Mouse (Mus musculus) CH12.LX (cell line): ENCODE results near the gene Mmp27. TPM values are rescaled to one million over a fixed set of nuclear protein-coding genes. Genes with fewer than 3 reads are reported as not detected.

ENCODE experiments used
- DNase-seq: peaks from one replicate; pipeline ENCODE4 v3.0.0-alpha.2; 2013; ENCODE audit errors: extremely low read depth
- H3K27ac ChIP-seq: 2 replicates; pipeline ENCODE4 v1.5.1; 2012; ENCODE audit warnings: low read depth, mild to moderate bottlenecking, control low read depth, moderate library complexity; ENCODE audit not compliant: insufficient read depth
- H3K27me3 ChIP-seq: replicated peaks from 2 replicates; pipeline ENCODE3; 2012; ENCODE audit warnings: inconsistent platforms
- H3K36me3 ChIP-seq, 2 experiments: replicated peaks in 1 of 2; 2 replicates each; pipeline versions ENCODE3 to v1.6.1; 2012; ENCODE audit warnings: inconsistent platforms in 1 of 2, low read length in 1 of 2, mild to moderate bottlenecking in 1 of 2, mixed read lengths in 1 of 2, moderate library complexity in 1 of 2; ENCODE audit not compliant: control insufficient read depth in 1 of 2, insufficient read depth in 1 of 2
- H3K4me1 ChIP-seq, 2 experiments: 2 replicates each; pipeline ENCODE4 v1.6.1; 2012; ENCODE audit warnings: inconsistent platforms in 1 of 2, moderate library complexity in 1 of 2; ENCODE audit not compliant: insufficient read depth in 2 of 2, control insufficient read depth in 1 of 2
- H3K4me2 ChIP-seq: 2 replicates; pipeline ENCODE4 v1.6.1; 2012; ENCODE audit warnings: low read depth, mild to moderate bottlenecking, control low read depth; ENCODE audit not compliant: poor library complexity, insufficient read depth, severe bottlenecking
- H3K4me3 ChIP-seq, 3 experiments: fragments of 150-350 bp in 1 of 3; sonication (generic) in 1 of 3; replicated peaks in 1 of 3; 2 replicates each; pipeline versions ENCODE3 to v1.5.1; 2011 to 2012; ENCODE audit warnings: low read depth in 2 of 3, low read length in 2 of 3, mild to moderate bottlenecking in 2 of 3, moderate library complexity in 2 of 3, control low read depth in 1 of 3, improper control_type of control experiment in 1 of 3, inconsistent platforms in 1 of 3, mixed read lengths in 1 of 3; ENCODE audit not compliant: poor library complexity in 1 of 3
- H3K79me2 ChIP-seq: replicated peaks from 2 replicates; pipeline ENCODE4 v1.6.1; 2012; ENCODE audit warnings: mild to moderate bottlenecking, moderate library complexity; ENCODE audit not compliant: control insufficient read depth, poor library complexity, insufficient read depth, severe bottlenecking; ENCODE audit errors: extremely low read depth
- H3K9ac ChIP-seq: 2 replicates; pipeline ENCODE4 v1.6.1; 2012; ENCODE audit warnings: low read depth, mild to moderate bottlenecking, control low read depth, moderate library complexity; ENCODE audit not compliant: insufficient read depth
- H3K9me3 ChIP-seq: replicated peaks from 2 replicates; pipeline ENCODE3; 2012; ENCODE audit warnings: low read length, inconsistent platforms, mixed read lengths
- CTCF ChIP-seq, 2 experiments: IDR thresholded peaks in 1 of 2; conservative IDR thresholded peaks in 1 of 2; 2 replicates each; pipeline ENCODE4 v1.5.1; 2011 to 2012; ENCODE audit warnings: low read depth in 2 of 2, low read length in 2 of 2, improper control_type of control experiment in 1 of 2, inconsistent platforms in 1 of 2, mild to moderate bottlenecking in 1 of 2, moderate library complexity in 1 of 2
- E2F4 ChIP-seq: IDR thresholded peaks from 2 replicates; pipeline ENCODE4 v1.6.1; 2011; ENCODE audit warnings: low read depth, low read length, improper control_type of control experiment; ENCODE audit not compliant: insufficient replicate concordance
- ELF1 ChIP-seq: IDR thresholded peaks from 2 replicates; pipeline ENCODE4 v1.6.1; 2014; ENCODE audit warnings: low read depth, mild to moderate bottlenecking, inconsistent platforms, low read length, improper control_type of control experiment
- IRF4 ChIP-seq: IDR thresholded peaks from 2 replicates; pipeline ENCODE4 v1.6.1; 2014; ENCODE audit warnings: low read depth, mild to moderate bottlenecking, inconsistent platforms, low read length, improper control_type of control experiment
- JUN ChIP-seq: IDR thresholded peaks from 2 replicates; pipeline ENCODE4 v1.6.1; 2011; ENCODE audit warnings: low read depth, mild to moderate bottlenecking, low read length, improper control_type of control experiment, moderate library complexity; ENCODE audit not compliant: insufficient read depth
- JUND ChIP-seq: conservative IDR thresholded peaks from 2 replicates; pipeline ENCODE4 v1.6.1; 2011; ENCODE audit warnings: low read depth, low read length, improper control_type of control experiment
- KAT2A ChIP-seq: IDR thresholded peaks from 2 replicates; pipeline ENCODE4 v1.6.1; 2012; ENCODE audit warnings: low read length, improper control_type of control experiment, inconsistent platforms; ENCODE audit not compliant: insufficient replicate concordance
- MAFK ChIP-seq: IDR thresholded peaks from 2 replicates; pipeline ENCODE4 v1.6.1; 2011; ENCODE audit warnings: low read length, improper control_type of control experiment; ENCODE audit not compliant: insufficient replicate concordance
- MAX ChIP-seq: IDR thresholded peaks from 2 replicates; pipeline ENCODE4 v1.6.1; 2011; ENCODE audit warnings: low read length, improper control_type of control experiment
- MEF2A ChIP-seq: IDR thresholded peaks from 2 replicates; pipeline ENCODE4 v1.6.1; 2014; ENCODE audit warnings: low read depth, mild to moderate bottlenecking, inconsistent platforms, low read length, improper control_type of control experiment, borderline replicate concordance
- NELFE ChIP-seq: IDR thresholded peaks from 2 replicates; pipeline ENCODE4 v1.6.1; 2011; ENCODE audit warnings: low read depth, low read length, improper control_type of control experiment
- NRF1 ChIP-seq: IDR thresholded peaks from 2 replicates; pipeline ENCODE4 v1.6.1; 2014; ENCODE audit warnings: low read depth, mild to moderate bottlenecking, inconsistent platforms, low read length, improper control_type of control experiment, moderate library complexity
- PAX5 ChIP-seq: IDR thresholded peaks from 2 replicates; pipeline ENCODE4 v1.6.1; 2012; ENCODE audit warnings: low read length, inconsistent platforms, mixed read lengths
- POLR2A ChIP-seq: IDR thresholded peaks from 2 replicates; pipeline ENCODE4 v1.6.1; 2011; ENCODE audit warnings: low read depth, mild to moderate bottlenecking, improper control_type of control experiment, low read length
- RAD21 ChIP-seq: IDR thresholded peaks from 2 replicates; pipeline ENCODE4 v1.6.1; 2011; ENCODE audit warnings: low read depth, mild to moderate bottlenecking, low read length, improper control_type of control experiment, moderate library complexity
- RCOR1 ChIP-seq: conservative IDR thresholded peaks from 2 replicates; pipeline ENCODE4 v1.6.1; 2012; ENCODE audit warnings: low read depth, mild to moderate bottlenecking, inconsistent platforms, low read length, improper control_type of control experiment
- SMC3 ChIP-seq: IDR thresholded peaks from 2 replicates; pipeline ENCODE4 v1.6.1; 2011; ENCODE audit warnings: low read depth, low read length, improper control_type of control experiment
- TBP ChIP-seq: conservative IDR thresholded peaks from 2 replicates; pipeline ENCODE4 v1.6.1; 2011; ENCODE audit warnings: low read depth, low read length, improper control_type of control experiment
- TCF12 ChIP-seq: IDR thresholded peaks from 2 replicates; pipeline ENCODE4 v1.6.1; 2014; ENCODE audit warnings: low read depth, mild to moderate bottlenecking, inconsistent platforms, low read length, improper control_type of control experiment
- USF1 ChIP-seq: IDR thresholded peaks from 2 replicates; pipeline ENCODE4 v1.6.1; 2014; ENCODE audit warnings: low read depth, mild to moderate bottlenecking, inconsistent platforms, low read length, improper control_type of control experiment
- USF2 ChIP-seq: conservative IDR thresholded peaks from 2 replicates; pipeline ENCODE4 v1.6.1; 2011; ENCODE audit warnings: low read depth, low read length, improper control_type of control experiment
- ZC3H11A ChIP-seq: IDR thresholded peaks from 2 replicates; pipeline ENCODE4 v1.6.1; 2012; ENCODE audit warnings: low read depth, mild to moderate bottlenecking, inconsistent platforms, low read length, improper control_type of control experiment
- ZKSCAN1 ChIP-seq: IDR thresholded peaks from 2 replicates; pipeline ENCODE4 v1.6.1; 2012; ENCODE audit warnings: low read depth, inconsistent platforms, low read length, improper control_type of control experiment, borderline replicate concordance
- ZMIZ1 ChIP-seq: IDR thresholded peaks from 2 replicates; pipeline ENCODE4 v1.6.1; 2012; ENCODE audit warnings: low read depth, mild to moderate bottlenecking, inconsistent platforms, low read length, improper control_type of control experiment
- ZNF384 ChIP-seq: IDR thresholded peaks from 2 replicates; pipeline ENCODE4 v1.6.1; 2012; ENCODE audit warnings: low read depth, low read length, improper control_type of control experiment, inconsistent platforms
- dilution Hi-C: fragments of 300-500 bp; cut with MboI; formaldehyde crosslinking; loops from 2 replicates; pipeline ENCODE4 v1.14.3; 2020; ENCODE audit warnings: low sequenced_read_pairs; ENCODE audit not compliant: extremely low pct_unique_long_range_greater_than_20kb, extremely low pct_ligation_motif_present
- in situ Hi-C: fragments of 300-500 bp; cut with MboI; formaldehyde crosslinking; loops from 3 replicates; pipeline ENCODE4 v1.14.3; 2019; ENCODE audit warnings: low sequenced_read_pairs, low pct_ligation_motif_present, low pct_unique_long_range_greater_than_20kb, mixed read lengths
- polyA plus RNA-seq: library from polyadenylated mRNA; unstranded; fragments of >175 nt; gene quantifications from 2 replicates; pipeline ENCODE4 v1.2.1, GENCODE M21; 2012; ENCODE audit warnings: low read depth; ENCODE audit not compliant: insufficient read length
- total RNA-seq, 2 experiments: library from RNA; depleted of rRNA; stranded (reverse); fragments of 300-350 nt in 1 of 2; fragments of >200 nt in 1 of 2; gene quantifications; 2 replicates each; pipeline ENCODE4 v1.2.3; 2012 to 2014

The Mmp27 gene
- total and polyA plus RNA-seq, 3 experiments, result not detected

DNA sequence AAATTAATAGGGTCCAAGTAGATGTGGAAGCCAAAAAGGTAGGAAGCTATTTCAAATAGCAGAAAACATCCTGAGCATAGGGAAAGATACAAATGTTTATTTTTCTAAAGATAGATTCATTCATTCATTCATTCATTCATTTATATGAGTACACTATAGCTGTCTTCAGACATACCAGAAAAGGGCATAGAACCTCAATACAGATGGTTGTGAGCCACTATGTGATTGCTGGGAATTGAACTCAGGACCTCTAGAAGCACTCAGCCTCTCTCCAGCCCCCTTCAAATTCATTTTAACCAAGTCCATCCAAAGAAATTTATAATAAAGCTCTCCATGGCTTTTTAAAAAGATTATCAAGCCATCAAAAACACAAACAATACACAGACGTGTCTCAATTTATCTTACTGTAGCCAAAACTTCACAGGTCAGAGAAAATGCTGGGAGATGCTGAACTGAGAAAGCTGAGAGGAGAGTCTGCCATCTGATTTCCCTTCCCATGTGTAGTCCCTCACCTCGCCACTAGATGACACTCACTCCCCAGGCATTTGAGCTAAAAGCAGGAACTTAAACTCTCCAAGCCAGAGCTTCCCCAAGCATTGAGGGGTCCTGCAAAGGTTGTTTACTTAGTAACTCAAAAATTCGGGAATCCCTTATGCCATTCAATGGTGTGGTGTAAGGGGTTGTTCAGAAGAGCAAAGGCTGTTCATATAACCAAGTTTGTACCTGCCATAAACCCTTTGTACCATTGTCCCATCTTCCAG lies 32.0 kb downstream of the Mmp27 start:
- Histone ChIP-seq H3K27me3 (no peaks in the 10 kb centered on the region), H3K4me3 (no peak overlapping the region), H3K9ac (no peak overlapping the region), H3K4me1 (no peaks in the 10 kb centered on the region), H3K79me2 (no peaks in the 10 kb centered on the region), H3K36me3 (no peaks in the 10 kb centered on the region), H3K4me2 (no peak overlapping the region), H3K27ac (no peak overlapping the region), H3K9me3 (no peaks in the 10 kb centered on the region)
- dilution Hi-C loops, result no loop called here
- peak; percentile 70 for DNase-seq
- TF ChIP-seq MAFK (no peak), ZKSCAN1 (no peak), USF1 (no peak), NRF1 (no peak), E2F4 (no peak), IRF4 (peak; percentile 51; the same call in 1 of the 2 replicates), NELFE (peak; percentile 46; the same call in 1 of the 2 replicates), JUND (no peak), ZC3H11A (peak; percentile 81), ELF1 (peak; percentile 60; the same call in 1 of the 2 replicates), PAX5 (no peak), JUN (no peak), CTCF (conservative IDR thresholded peaks at IDR 0.05 in 1 of 2, IDR thresholded peaks at IDR 0.05 in 1 of 2; ENCODE audit: low read depth in 2 of 2, low read length in 2 of 2) (peak; percentile 96 to 100), TBP (no peak), MEF2A (0 out of 2 replicates have a peak, but pooled peaks have one; percentile 34), MAX (no peak), RAD21 (peak; percentile 99), TCF12 (no peak), USF2 (no peak), KAT2A (no peak), POLR2A (no peak), SMC3 (peak; percentile 93), ZMIZ1 (no peak), RCOR1 (no peak), ZNF384 (no peak)
- in situ Hi-C loops, result loop anchor here (10.0 kb wide), 1 partner anchor 292 kb away; no protein-coding TSS in a partner anchor
